Mouse (Mus musculus) naive thymus-derived CD4-positive, alpha-beta T cell, adult 2 months (primary cell): ENCODE data around the gene Large1.
"Not testable (repeated sequence)": the region's sequence is repeated elsewhere in the genome, so short reads cannot be mapped to it uniquely, and the experiment has no call there.

ENCODE experiments used
- DNase-seq: peaks from one replicate; pipeline ENCODE4 v3.0.0-alpha.2; 2011; ENCODE audit warnings: low read depth

Gene Large1

GRCm38 (mm10) chr8:73007489-73007888, 345.9 kb downstream of the Large1 start:
- DNase-seq, result no peak

DNA sequence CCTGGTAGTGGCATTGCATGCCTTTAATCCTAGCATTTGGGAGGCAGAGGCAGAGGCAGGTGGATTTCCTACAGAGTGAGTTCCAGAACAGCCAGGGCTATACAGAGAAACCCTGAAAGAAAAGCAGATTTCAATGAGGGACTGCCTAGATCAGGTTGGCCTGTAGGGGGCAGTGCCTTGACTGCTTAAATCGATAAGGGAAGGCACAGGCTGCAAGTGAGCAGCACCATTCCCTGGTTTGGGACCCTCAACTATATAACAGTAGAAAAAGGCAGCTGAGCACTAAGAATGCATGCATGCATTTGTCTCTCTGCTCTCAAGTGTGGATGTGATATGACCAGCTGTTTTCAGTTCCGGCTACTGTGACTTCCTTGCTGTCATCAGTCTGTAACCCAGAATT, 349.5 kb downstream of the Large1 start:
- no peak for DNase-seq

- DNase-seq, result no peak
Observed at GRCm38 (mm10) chr8:72993831-72994230, 359.5 kb downstream of the Large1 start.

GRCm38 (mm10) chr8:72990425-72990824, 362.9 kb downstream of the Large1 start:
- DNase-seq, result no peak

DNA sequence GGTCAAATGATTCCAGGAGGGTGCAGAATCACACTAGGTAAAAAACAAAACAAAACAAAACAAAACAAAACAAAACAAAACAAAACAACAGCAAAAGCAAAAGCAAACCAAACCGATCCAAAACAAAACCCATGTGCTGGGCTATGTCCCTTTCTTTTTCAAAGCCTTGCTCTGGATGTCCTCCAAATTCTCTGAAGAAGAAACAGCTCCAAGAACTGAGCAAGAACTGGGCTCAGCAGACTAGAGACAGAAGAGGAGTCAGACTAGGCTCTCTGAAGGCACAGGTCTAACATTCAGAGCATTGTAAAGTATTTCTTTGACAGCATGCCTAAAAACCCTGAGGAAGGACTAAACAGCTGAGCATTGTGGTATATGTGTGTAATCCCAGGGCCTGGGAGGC, 370.5 kb downstream of the Large1 start:
- DNase-seq, result no peak

DNA sequence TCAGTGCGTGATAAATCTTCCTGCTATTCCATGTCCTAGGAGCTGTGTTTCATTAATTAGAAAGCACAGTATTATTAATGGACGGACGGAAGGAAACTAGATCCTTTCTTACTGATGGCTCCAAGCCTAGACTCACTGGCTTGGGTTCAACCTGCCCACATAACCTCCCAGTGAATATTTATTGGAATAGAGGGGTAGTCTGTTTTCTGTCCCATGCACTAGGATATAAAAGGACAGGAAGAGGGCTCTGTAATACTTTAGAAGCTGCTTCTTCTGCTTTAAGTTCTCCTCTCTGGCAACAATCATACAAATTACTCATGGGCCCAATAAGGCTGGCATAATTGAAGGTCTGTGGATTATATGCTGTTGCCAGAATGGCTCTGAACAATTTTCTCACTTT, 398.3 kb downstream of the Large1 start:
- DNase-seq, result no peak

DNA sequence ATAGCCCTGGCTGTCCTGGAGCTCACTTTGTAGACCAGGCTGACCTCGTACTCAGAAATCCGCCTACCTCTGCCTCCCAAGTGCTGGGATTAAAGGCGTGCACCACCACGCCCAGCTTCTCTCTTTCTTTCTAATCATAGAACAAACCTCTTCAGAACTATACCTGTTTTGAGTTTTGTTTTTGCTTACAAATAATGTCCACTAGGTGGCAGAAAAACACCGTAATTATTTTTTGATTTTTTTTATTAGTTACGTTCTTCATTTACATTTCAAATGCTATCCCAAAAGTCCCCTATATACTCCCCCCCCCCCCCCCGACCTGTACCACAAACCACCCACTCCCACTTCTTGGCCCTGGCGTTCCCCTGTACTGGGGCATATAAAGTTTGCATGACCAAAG, 411.9 kb downstream of the Large1 start:
- not testable (repeated sequence) for DNase-seq

DNA sequence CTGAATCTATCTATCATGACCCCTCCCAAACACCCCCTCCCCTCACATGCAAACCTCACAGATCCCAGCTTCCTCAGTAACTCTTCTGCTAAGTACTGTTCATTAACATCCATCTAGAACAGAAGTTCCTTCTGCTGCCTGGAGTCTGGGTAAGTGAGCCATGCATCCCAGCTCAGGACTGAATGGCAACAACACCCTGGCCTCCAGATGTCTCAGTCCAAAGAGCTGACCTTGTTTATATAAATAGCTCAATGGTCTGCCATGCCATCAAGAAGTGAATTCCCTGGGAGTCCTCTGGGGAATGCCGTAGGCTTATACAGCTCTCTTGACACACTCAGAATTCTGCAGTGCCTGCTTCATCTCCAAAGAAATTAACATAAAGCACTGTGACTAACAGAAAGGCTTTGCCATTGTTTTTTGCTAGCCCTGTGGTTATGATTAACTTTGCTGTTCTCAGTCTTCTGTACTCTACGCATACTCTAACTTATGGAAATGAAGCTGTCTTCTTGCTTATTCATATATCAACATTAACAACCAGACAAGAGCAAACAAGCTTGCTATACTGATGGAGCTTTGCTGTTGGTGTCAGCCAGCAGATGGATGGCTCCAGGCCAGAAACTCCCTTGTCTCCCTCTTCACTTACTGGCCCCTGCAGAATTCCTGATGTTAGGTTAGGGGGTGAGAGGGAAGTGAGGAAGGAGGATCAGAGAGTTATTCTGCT, 434.0 kb downstream of the Large1 start:
- DNase-seq, result no peak

DNA sequence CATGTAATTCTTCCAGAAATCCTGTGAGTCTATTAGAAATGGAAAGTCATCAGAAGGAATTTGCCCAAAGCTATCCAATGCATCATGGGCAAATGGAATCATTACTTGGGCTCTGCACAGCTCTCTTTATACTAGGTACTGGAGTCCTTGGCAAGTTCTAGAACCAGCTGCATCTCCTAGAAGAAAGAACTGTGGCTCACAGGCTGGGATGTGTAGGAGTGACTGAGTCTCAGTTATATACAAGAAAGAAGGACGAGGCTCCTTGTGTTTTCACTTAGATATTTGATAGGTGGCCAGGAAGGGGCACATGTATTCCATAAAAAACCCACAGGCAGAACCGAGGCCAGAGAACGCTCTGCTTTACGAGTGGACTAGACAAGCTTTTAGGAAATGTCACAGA, 447.8 kb downstream of the Large1 start:
- no peak for DNase-seq

- no peak for DNase-seq
Observed at GRCm38 (mm10) chr8:72901591-72901990, 451.7 kb downstream of the Large1 start.

DNA sequence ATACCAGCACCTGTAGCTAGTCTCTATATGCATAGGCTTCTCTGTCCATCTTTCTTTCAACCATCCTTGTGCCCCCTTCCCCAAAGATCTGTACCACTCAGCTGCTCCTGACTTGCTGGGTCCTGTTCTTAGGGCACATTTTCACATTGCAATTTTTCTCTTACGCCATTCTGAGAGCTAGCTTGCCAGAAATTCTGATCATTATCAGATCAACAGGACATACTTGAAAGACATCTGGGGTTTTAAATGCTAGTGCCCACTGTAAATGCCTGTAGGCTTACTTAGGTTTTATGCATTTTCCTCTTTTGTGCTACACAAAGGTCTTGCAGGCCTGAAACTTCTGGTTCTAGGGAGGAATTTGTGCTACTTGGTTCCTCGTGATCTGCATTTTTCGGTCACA, 454.0 kb downstream of the Large1 start:
- no peak for DNase-seq

DNA sequence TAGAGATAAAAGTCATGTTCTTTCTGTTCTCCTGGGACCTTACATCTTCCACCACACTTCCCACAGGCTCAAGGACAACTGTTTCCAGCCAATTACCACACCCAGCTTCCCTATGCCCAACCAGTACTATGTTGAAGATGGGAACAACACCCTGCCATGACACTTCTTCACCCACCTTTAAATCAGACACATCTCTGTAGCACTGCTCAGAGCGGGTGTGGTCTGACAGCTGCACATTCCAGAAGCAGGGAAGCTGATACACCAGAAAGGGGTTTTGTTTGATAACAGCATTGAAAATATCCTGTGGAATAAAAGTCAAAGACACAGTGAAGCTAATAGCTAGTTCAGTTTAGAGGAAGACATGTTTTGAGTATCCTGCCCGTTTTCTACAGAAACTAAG, 470.3 kb downstream of the Large1 start:
- no peak for DNase-seq

DNA sequence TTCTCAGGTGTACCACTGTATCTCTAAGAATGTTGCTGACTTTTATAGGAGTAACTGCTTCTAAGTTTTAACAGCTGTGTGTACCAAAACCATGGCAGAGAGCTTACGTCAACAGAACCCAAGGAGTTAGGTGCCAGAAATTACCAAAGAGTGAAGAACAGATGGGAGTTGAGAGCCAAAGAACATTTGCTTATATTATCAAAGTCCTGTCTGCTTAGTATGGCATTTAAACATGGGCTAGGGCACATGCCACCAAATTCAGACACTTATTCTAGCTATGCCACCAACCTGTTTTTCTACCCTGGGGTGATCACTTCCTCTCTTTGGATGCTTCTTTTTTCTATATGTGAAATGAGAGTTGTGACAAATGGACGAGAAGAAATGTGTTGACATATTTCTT, 479.9 kb downstream of the Large1 start:
- DNase-seq, result no peak

DNA sequence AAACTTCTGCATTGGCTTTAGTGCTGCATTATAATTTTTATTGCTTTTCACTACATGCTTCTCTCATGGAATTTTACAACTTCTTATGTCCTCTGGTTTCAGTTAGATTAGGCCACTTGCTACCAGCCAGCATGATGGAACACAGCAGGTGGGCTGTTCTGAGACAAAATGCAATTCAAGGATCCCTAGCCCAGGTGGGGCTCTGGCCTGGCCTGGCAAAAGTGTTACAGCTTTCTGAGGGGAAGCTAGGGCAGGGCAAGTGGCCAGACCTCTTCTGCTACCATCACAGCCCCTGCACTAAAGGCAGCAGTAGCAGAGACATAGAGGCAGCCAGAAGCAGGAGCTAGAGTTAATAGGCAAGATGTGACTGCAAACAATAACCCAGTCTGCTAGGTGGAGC, 506.5 kb downstream of the Large1 start:
- DNase-seq, result no peak

DNA sequence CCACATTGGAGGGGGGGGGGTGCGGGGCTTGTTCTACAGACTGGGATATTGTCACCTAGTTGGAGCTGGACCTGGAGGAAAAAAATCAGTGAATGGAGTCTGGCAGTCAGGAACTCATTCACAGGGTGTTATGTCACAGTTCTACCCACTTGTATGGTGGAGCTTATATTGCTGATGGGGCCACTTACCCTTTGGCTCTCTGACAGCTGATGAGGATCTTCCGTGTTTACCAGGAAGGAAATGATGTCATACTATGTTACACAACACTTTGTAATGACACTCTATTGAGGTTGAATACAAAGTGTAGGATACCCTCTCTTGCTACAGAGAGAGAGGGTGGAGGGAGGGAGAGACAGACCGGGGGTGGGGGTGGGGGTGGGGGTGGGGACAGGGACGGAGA, 517.5 kb downstream of the Large1 start:
- DNase-seq, result no peak

- no peak for DNase-seq
Observed at GRCm38 (mm10) chr8:72833112-72833511, 520.2 kb downstream of the Large1 start.

- DNase-seq, result no peak
Observed at GRCm38 (mm10) chr8:72832371-72832770, 521.0 kb downstream of the Large1 start.

- no peak for DNase-seq
Observed at GRCm38 (mm10) chr8:72817655-72818349, 535.5 kb downstream of the Large1 start.

- no peak for DNase-seq
Observed at GRCm38 (mm10) chr8:72816679-72817078, 536.7 kb downstream of the Large1 start.

- DNase-seq, result peak; percentile 27
Observed at GRCm38 (mm10) chr8:72815681-72816080, 537.7 kb downstream of the Large1 start.

- peak; percentile 8 for DNase-seq
Observed at GRCm38 (mm10) chr8:72812690-72813089, 540.6 kb downstream of the Large1 start.

DNA sequence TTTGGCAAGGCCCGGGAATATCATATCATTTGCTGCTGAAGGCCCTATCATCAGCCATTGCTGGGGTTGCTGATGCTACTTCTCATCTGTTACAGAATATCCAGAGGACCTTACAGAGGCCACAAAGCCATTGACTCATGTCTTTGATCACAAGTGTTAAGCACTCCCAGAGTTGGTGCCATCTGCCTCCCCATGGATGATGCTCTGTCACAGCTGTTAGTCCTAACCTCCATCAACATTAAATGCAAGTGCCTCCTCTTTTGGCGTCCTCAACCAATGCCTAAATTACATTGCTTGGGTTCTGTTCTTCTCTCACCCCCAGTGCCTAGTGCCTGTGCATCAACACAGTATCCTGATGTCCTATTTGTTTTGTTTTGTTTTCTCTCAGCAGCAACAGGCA, 551.8 kb downstream of the Large1 start:
- DNase-seq, result no peak

DNA sequence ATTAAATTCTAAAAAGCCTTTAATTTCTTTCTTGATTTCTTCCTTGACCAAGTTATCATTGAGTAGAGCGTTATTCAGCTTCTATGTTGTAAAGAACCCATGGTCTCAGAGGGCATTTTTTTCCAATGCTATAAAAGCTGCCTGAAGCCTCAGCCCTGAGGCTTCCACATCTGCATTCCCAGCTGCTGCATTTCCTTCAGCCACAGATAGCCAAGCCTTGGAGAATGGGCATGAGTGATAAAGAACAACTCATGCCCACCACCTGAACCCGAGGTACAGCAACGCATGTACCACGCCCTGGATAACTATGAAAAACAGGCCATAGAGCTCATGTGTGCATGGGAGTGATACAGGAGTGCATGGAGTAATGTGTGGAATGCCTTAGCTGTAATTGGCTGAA, 572.7 kb downstream of the Large1 start:
- DNase-seq, result no peak

- no peak for DNase-seq
Observed at GRCm38 (mm10) chr8:72777797-72778196, 575.5 kb downstream of the Large1 start.
